Mouse (Mus musculus) 3134 (cell line): ENCODE results near the gene Gm13178.

Source experiments
- DNase-seq: peaks from one replicate; pipeline ENCODE4 v3.0.0-alpha.2; 2011; ENCODE audit warnings: low spot score; ENCODE audit not compliant: insufficient read length; ENCODE audit errors: extremely low read depth

Gm13178 gene

GRCm38 (mm10) chr4:144721304-144721703, at the start of gene Gm13178:
TSS of gene Gm13178 (minus strand) at chr4:144721404.
- no peak for DNase-seq

GRCm38 (mm10) chr4:144765722-144766121, 44.5 kb upstream of the Gm13178 start:
- no peak for DNase-seq

- no peak for DNase-seq
Measured at GRCm38 (mm10) chr4:144749139-144749538, 27.9 kb upstream of the Gm13178 start.

- no peak for DNase-seq
Measured at GRCm38 (mm10) chr4:144719691-144720090, 1.5 kb downstream of the Gm13178 start.

GRCm38 (mm10) chr4:144718288-144718687, 2.9 kb downstream of the Gm13178 start:
- no peak for DNase-seq

GRCm38 (mm10) chr4:144686268-144686667, 34.9 kb downstream of the Gm13178 start, which contains the start of gene Gm436:
TSS of gene Gm436 (minus strand) at chr4:144686368.
- DNase-seq, result no peak
